Mouse (Mus musculus): ENCODE measurements around the gene Olfr1466. TPM values are rescaled to one million over a fixed set of nuclear protein-coding genes. Genes with fewer than 3 reads are reported as not detected.

Gene Olfr1466
- not detected for total RNA-seq (2021)

GRCm38 (mm10) chr19:13338562-13338961 is at the start of gene Olfr1466:
Gene Olfr1466 (plus strand): TSS chr19:13338862.
- no peak for DNase-seq

- no peak for DNase-seq
These were observed 23.2 kb upstream of the Olfr1466 start, which contains the start of gene Olfr1465 for GRCm38 (mm10) chr19:13315441-13315840. Gene Olfr1465 (minus strand): TSS chr19:13315541.

- no peak for DNase-seq
These were observed 23.3 kb downstream of the Olfr1466 start, which contains the start of gene Olfr1467 for GRCm38 (mm10) chr19:13361936-13362335. Gene Olfr1467 (plus strand): TSS chr19:13362236.

Other genes starting within 250 kb of the Olfr1466 start
- gene Olfr1457, start 241.0 kb upstream of the Olfr1466 start, total RNA-seq (2021), result not detected
- gene Olfr1458, start 232.1 kb upstream of the Olfr1466 start, total RNA-seq (2021), result not detected
- under 1 TPM; 0.20 to 0.25 TPM for gene Olfr1459, start 189.3 kb upstream of the Olfr1466 start, total RNA-seq (2021)
- not detected for gene Olfr1461, start 175.9 kb upstream of the Olfr1466 start, total RNA-seq (2021)
- not detected for gene Olfr1462, start 153.1 kb upstream of the Olfr1466 start, total RNA-seq (2021)
- gene Olfr1463, start 107.5 kb upstream of the Olfr1466 start, total RNA-seq (2021), result not detected
- gene Olfr1465, start 23.3 kb upstream of the Olfr1466 start, total RNA-seq (2021), result not detected
- not detected for gene Olfr1467, start 23.4 kb downstream of the Olfr1466 start, total RNA-seq (2021)
- not detected for gene Olfr1469, start 69.0 kb downstream of the Olfr1466 start, total RNA-seq (2021)
- not detected for gene Olfr1471, start 104.5 kb downstream of the Olfr1466 start, total RNA-seq (2021)
- not detected for gene Olfr1472, start 117.2 kb downstream of the Olfr1466 start, total RNA-seq (2021)
- not detected for gene Olfr1474, start 130.7 kb downstream of the Olfr1466 start, total RNA-seq (2021)
- not detected for gene Olfr1475, start 141.3 kb downstream of the Olfr1466 start, total RNA-seq (2021)
- not detected for gene Olfr1477, start 161.7 kb downstream of the Olfr1466 start, total RNA-seq (2021)
- not detected for gene Olfr1480, start 189.1 kb downstream of the Olfr1466 start, total RNA-seq (2021)
- not detected for gene Olfr1484, start 244.6 kb downstream of the Olfr1466 start, total RNA-seq (2021)

Measured in layer of hippocampus, postnatal 36 days (tissue).